Mouse (Mus musculus): ENCODE measurements around the gene Cdv3.
A peak's percentile ranks its signal among the peaks of the same experiment; 100 is the strongest.
"Not testable (repeated sequence)": the region's sequence is repeated elsewhere in the genome, so short reads cannot be mapped to it uniquely, and the experiment has no call there.

Gene Cdv3

GRCm38 (mm10) chr9:103372271-103373010, 6.8 kb upstream of the Cdv3 start:
- DNase-seq (ENCODE audit: low spot score in 2 of 2): peak; percentile 10 to 22

GRCm38 (mm10) chr9:103369951-103370350, 4.3 kb upstream of the Cdv3 start:
- no peak for DNase-seq (ENCODE audit: low spot score in 2 of 2)

GRCm38 (mm10) chr9:103366356-103366755, 716 bp upstream of the Cdv3 start:
- DNase-seq (ENCODE audit: low spot score in 2 of 2): no peak

- peak; percentile 65 for DNase-seq (ENCODE audit: low spot score in 2 of 2)
These were observed 895 bp downstream of the Cdv3 start for GRCm38 (mm10) chr9:103364601-103365289.

- DNase-seq (ENCODE audit: low spot score in 2 of 2): no peak
These were observed 1.8 kb downstream of the Cdv3 start for GRCm38 (mm10) chr9:103363730-103364417.

- DNase-seq (ENCODE audit: low spot score in 2 of 2): no peak
These were observed 2.6 kb downstream of the Cdv3 start for GRCm38 (mm10) chr9:103363088-103363487.

GRCm38 (mm10) chr9:103360642-103361041, 5.0 kb downstream of the Cdv3 start:
- no peak for DNase-seq (ENCODE audit: low spot score in 2 of 2)

- DNase-seq (ENCODE audit: low spot score in 2 of 2): no peak
These were observed 7.1 kb downstream of the Cdv3 start for GRCm38 (mm10) chr9:103358545-103358944.

GRCm38 (mm10) chr9:103357893-103358292, 7.7 kb downstream of the Cdv3 start:
- DNase-seq (ENCODE audit: low spot score in 2 of 2): no peak

- DNase-seq (ENCODE audit: low spot score in 2 of 2): not testable (repeated sequence)
These were observed 12.0 kb downstream of the Cdv3 start for GRCm38 (mm10) chr9:103353500-103354260.

- no peak for DNase-seq (ENCODE audit: low spot score in 2 of 2)
These were observed 16.8 kb downstream of the Cdv3 start for GRCm38 (mm10) chr9:103348791-103349190.

GRCm38 (mm10) chr9:103347996-103348490, 17.6 kb downstream of the Cdv3 start:
- DNase-seq (ENCODE audit: low spot score in 2 of 2): no peak

GRCm38 (mm10) chr9:103347045-103347444, 18.6 kb downstream of the Cdv3 start:
- no peak for DNase-seq (ENCODE audit: low spot score in 2 of 2)

GRCm38 (mm10) chr9:103336912-103337311, 28.7 kb downstream of the Cdv3 start:
- no peak for DNase-seq (ENCODE audit: low spot score in 2 of 2)

- no peak for DNase-seq (ENCODE audit: low spot score in 2 of 2)
These were observed 33.0 kb downstream of the Cdv3 start for GRCm38 (mm10) chr9:103332663-103333062.

GRCm38 (mm10) chr9:103326449-103326848, 39.2 kb downstream of the Cdv3 start:
- no peak for DNase-seq (ENCODE audit: low spot score in 2 of 2)

GRCm38 (mm10) chr9:103324678-103325077, 41.0 kb downstream of the Cdv3 start:
- DNase-seq (ENCODE audit: low spot score in 2 of 2): no peak

- DNase-seq (ENCODE audit: low spot score in 2 of 2): no peak
These were observed 55.8 kb downstream of the Cdv3 start for GRCm38 (mm10) chr9:103309832-103310231.

- DNase-seq (ENCODE audit: low spot score in 2 of 2): no peak
These were observed 60.2 kb downstream of the Cdv3 start for GRCm38 (mm10) chr9:103305332-103306041.

- peak; percentile 88 to 91 for DNase-seq (ENCODE audit: low spot score in 2 of 2)
These were observed 60.7 kb downstream of the Cdv3 start, which contains the start of the genes 1300017J02Rik and Topbp1 for GRCm38 (mm10) chr9:103304927-103305326. Gene 1300017J02Rik (minus strand): TSS chr9:103305082. Gene Topbp1 (plus strand): TSS chr9:103305215.
